Mouse (Mus musculus) mouse embryonic stem cell (cell line): ENCODE data around the gene Ggnbp2.
"Not testable (repeated sequence)": the region's sequence is repeated elsewhere in the genome, so short reads cannot be mapped to it uniquely, and the experiment has no call there.

ENCODE experiments used
- in situ Hi-C, 2 experiments: fragments of 300-500 bp; cut with MboI; formaldehyde crosslinking; loops; 1 replicate in 1 of 2; 3 replicates in 1 of 2; pipeline ENCODE4 v1.14.3; 2019 to 2020; ENCODE audit warnings: low sequenced_read_pairs in 2 of 2, low pct_unique_long_range_greater_than_20kb in 1 of 2, mixed read lengths in 1 of 2; ENCODE audit not compliant: unreplicated experiment in 1 of 2

Gene Ggnbp2

GRCm38 (mm10) chr11:84829495-84829894, 41.1 kb downstream of the Ggnbp2 start:
- in situ Hi-C loops = not testable (repeated sequence)

GRCm38 (mm10) chr11:84828516-84829399, 41.9 kb downstream of the Ggnbp2 start, which contains the start of gene Dhrs11:
Dhrs11 (minus strand) TSS chr11:84828994.
- in situ Hi-C loops = no loop called here

GRCm38 (mm10) chr11:84827901-84828503, 42.6 kb downstream of the Ggnbp2 start:
- in situ Hi-C loops = no loop called here

GRCm38 (mm10) chr11:84827492-84827891, 43.1 kb downstream of the Ggnbp2 start:
- in situ Hi-C loops = no loop called here

GRCm38 (mm10) chr11:84826185-84826584, 44.4 kb downstream of the Ggnbp2 start:
- in situ Hi-C loops = no loop called here

- in situ Hi-C loops = no loop called here
Measured at GRCm38 (mm10) chr11:84825261-84825807, 45.3 kb downstream of the Ggnbp2 start.

GRCm38 (mm10) chr11:84823484-84823897, 47.1 kb downstream of the Ggnbp2 start:
- in situ Hi-C loops = no loop called here

GRCm38 (mm10) chr11:84822487-84822886, 48.1 kb downstream of the Ggnbp2 start:
- in situ Hi-C loops = no loop called here

GRCm38 (mm10) chr11:84821131-84821770, 49.4 kb downstream of the Ggnbp2 start:
- in situ Hi-C loops = no loop called here

- in situ Hi-C loops = no loop called here
Measured at GRCm38 (mm10) chr11:84818961-84819692, 51.5 kb downstream of the Ggnbp2 start, which contains the start of gene Mrm1. Mrm1 (minus strand) TSS chr11:84819515.

- in situ Hi-C loops = no loop called here
Measured at GRCm38 (mm10) chr11:84818085-84818960, 52.3 kb downstream of the Ggnbp2 start.

GRCm38 (mm10) chr11:84817362-84817761, 53.3 kb downstream of the Ggnbp2 start:
- in situ Hi-C loops = no loop called here

GRCm38 (mm10) chr11:84813724-84814510, 56.7 kb downstream of the Ggnbp2 start:
- in situ Hi-C loops = no loop called here

GRCm38 (mm10) chr11:84804373-84804772, 66.2 kb downstream of the Ggnbp2 start:
- in situ Hi-C loops = no loop called here

GRCm38 (mm10) chr11:84797627-84798353, 72.8 kb downstream of the Ggnbp2 start:
- in situ Hi-C loops = loop anchor here in 1 of 2 experiments (5.0 to 10.0 kb wide), 2 partner anchors 85 to 373 kb away; no protein-coding TSS in a partner anchor

- in situ Hi-C loops = loop anchor here in 1 of 2 experiments (5.0 to 10.0 kb wide), 2 partner anchors 85 to 372 kb away; no protein-coding TSS in a partner anchor
Measured at GRCm38 (mm10) chr11:84797026-84797425, 73.6 kb downstream of the Ggnbp2 start.
